Mouse (Mus musculus): Measurements from ENCODE around the gene Tmco3. TPM values are rescaled to one million over a fixed set of nuclear protein-coding genes. Genes with fewer than 3 reads are reported as not detected.

Gene Tmco3
- polyA plus RNA-seq, 2 experiments: 3.7 to 3.9 TPM

- TF ChIP-seq EP300 (IDR thresholded peaks at IDR 0.05; ENCODE audit: low read depth): no peak
- no peak for TF ChIP-seq CTCF (IDR thresholded peaks at IDR 0.05; ENCODE audit: low read depth)
- Histone ChIP-seq H3K27ac (peak within 1 kb of the TSS; percentile 69), H3K4me2 (ENCODE audit: low read depth) (peak within 1 kb of the TSS; percentile 87), H3K9ac (replicated peaks) (peak within 1 kb of the TSS; percentile 98), H3K27me3 (ENCODE audit: control insufficient read depth, insufficient read depth, low read length) (no peaks in the 10 kb centered on the region), H3K4me1 (replicated peaks; ENCODE audit: control insufficient read depth in 2 of 2, insufficient read depth in 2 of 2, low read length in 1 of 2) (peaks cover 14 to 32% of the 10 kb centered on the region in 2 experiments), H3K9me3 (ENCODE audit: control insufficient read depth, low read length) (no peaks in the 10 kb centered on the region), H3K36me3 (replicated peaks; ENCODE audit: control insufficient read depth, insufficient read depth, low read depth) (peaks cover 21% of the 10 kb centered on the region), H3K4me3 (ENCODE audit: insufficient read depth in 1 of 2, low read depth in 2 of 2, low read length in 2 of 2) (peak within 1 kb of the TSS; percentile 72 to 91)
- ATAC-seq (ENCODE audit: insufficient read depth) (peak; percentile 93), DNase-seq (ENCODE audit: low read depth in 3 of 3, low spot score in 3 of 3) (peak; percentile 80 to 84 (median 81))
- WGBS (ENCODE audit: insufficient replicate concordance): 1% methylated on average over 54 of the region's 72 CpGs
Observed at GRCm38 (mm10) chr8:13338255-13338860, 50.4 kb downstream of the Tmco3 start, which contains the start of gene Tfdp1. Tfdp1 (plus strand) TSS chr8:13338751.

- H3K27me3 ChIP-seq (ENCODE audit: control insufficient read depth, insufficient read depth, low read length): no peaks in the 10 kb centered on the region
- H3K4me3 ChIP-seq (ENCODE audit: insufficient read depth in 1 of 2, low read depth in 2 of 2, low read length in 2 of 2): peak overlapping the region; percentile 72 to 91
- H3K27ac ChIP-seq: peak overlapping the region; percentile 69
- H3K36me3 ChIP-seq (replicated peaks; ENCODE audit: control insufficient read depth, insufficient read depth, low read depth): peaks cover 28% of the 10 kb centered on the region
- under 1% methylated on average over 69 of the region's 70 CpGs for WGBS (ENCODE audit: insufficient replicate concordance)
- no peaks in the 10 kb centered on the region for H3K9me3 ChIP-seq (ENCODE audit: control insufficient read depth, low read length)
- H3K4me2 ChIP-seq (ENCODE audit: low read depth): peak overlapping the region; percentile 87
- peaks cover 14 to 32% of the 10 kb centered on the region in 2 experiments for H3K4me1 ChIP-seq (replicated peaks; ENCODE audit: control insufficient read depth in 2 of 2, insufficient read depth in 2 of 2, low read length in 1 of 2)
- H3K9ac ChIP-seq (replicated peaks): peak overlapping the region; percentile 98
- ATAC-seq (ENCODE audit: insufficient read depth) (peak; percentile 52), DNase-seq (ENCODE audit: low read depth in 3 of 3, low spot score in 3 of 3) (no peak)
- TF ChIP-seq CTCF (IDR thresholded peaks at IDR 0.05; ENCODE audit: low read depth): no peak
- TF ChIP-seq EP300 (IDR thresholded peaks at IDR 0.05; ENCODE audit: low read depth): no peak
Observed at GRCm38 (mm10) chr8:13338901-13339645, 51.1 kb downstream of the Tmco3 start.

- WGBS (ENCODE audit: insufficient replicate concordance): 6% methylated on average over 11 of the region's 11 CpGs
- H3K4me2 ChIP-seq (ENCODE audit: low read depth): peak overlapping the region; percentile 87
- no peaks in the 10 kb centered on the region for H3K9me3 ChIP-seq (ENCODE audit: control insufficient read depth, low read length)
- peak overlapping the region; percentile 98 for H3K9ac ChIP-seq (replicated peaks)
- peaks cover 14 to 32% of the 10 kb centered on the region in 2 experiments for H3K4me1 ChIP-seq (replicated peaks; ENCODE audit: control insufficient read depth in 2 of 2, insufficient read depth in 2 of 2, low read length in 1 of 2)
- ATAC-seq (ENCODE audit: insufficient read depth): no peak
- TF ChIP-seq CTCF (IDR thresholded peaks at IDR 0.05; ENCODE audit: low read depth) (no peak), EP300 (IDR thresholded peaks at IDR 0.05; ENCODE audit: low read depth) (no peak)
- H3K27me3 ChIP-seq (ENCODE audit: control insufficient read depth, insufficient read depth, low read length): no peaks in the 10 kb centered on the region
- H3K4me3 ChIP-seq (ENCODE audit: insufficient read depth in 1 of 2, low read depth in 2 of 2, low read length in 2 of 2): peak overlapping the region; percentile 72 to 91
- no peak overlapping the region for H3K27ac ChIP-seq
- H3K36me3 ChIP-seq (replicated peaks; ENCODE audit: control insufficient read depth, insufficient read depth, low read depth): peaks cover 30% of the 10 kb centered on the region
- no peak for DNase-seq (ENCODE audit: low read depth in 3 of 3, low spot score in 3 of 3)
Observed at GRCm38 (mm10) chr8:13339646-13339990, 51.6 kb downstream of the Tmco3 start.

- 66% methylated on average over 8 of the region's 8 CpGs for WGBS (ENCODE audit: insufficient replicate concordance)
- Histone ChIP-seq H3K9ac (replicated peaks) (peak overlapping the region; percentile 98; the same call in 1 of the 2 replicates), H3K4me1 (replicated peaks; ENCODE audit: control insufficient read depth in 2 of 2, insufficient read depth in 2 of 2, low read length in 1 of 2) (peaks cover 14 to 32% of the 10 kb centered on the region in 2 experiments), H3K27me3 (ENCODE audit: control insufficient read depth, insufficient read depth, low read length) (no peaks in the 10 kb centered on the region), H3K4me2 (ENCODE audit: low read depth) (peak overlapping the region; percentile 87), H3K9me3 (ENCODE audit: control insufficient read depth, low read length) (no peaks in the 10 kb centered on the region), H3K27ac (no peak overlapping the region; the same call in 1 of the 2 replicates), H3K4me3 (ENCODE audit: insufficient read depth in 1 of 2, low read depth in 2 of 2, low read length in 2 of 2) (peak overlapping the region; percentile 26 to 91), H3K36me3 (replicated peaks; ENCODE audit: control insufficient read depth, insufficient read depth, low read depth) (peaks cover 30% of the 10 kb centered on the region)
- ATAC-seq (ENCODE audit: insufficient read depth) (no peak), DNase-seq (ENCODE audit: low read depth in 3 of 3, low spot score in 3 of 3) (no peak)
- no peak for TF ChIP-seq EP300 (IDR thresholded peaks at IDR 0.05; ENCODE audit: low read depth)
- no peak for TF ChIP-seq CTCF (IDR thresholded peaks at IDR 0.05; ENCODE audit: low read depth)
Observed at GRCm38 (mm10) chr8:13340650-13341049, 52.7 kb downstream of the Tmco3 start.

- DNase-seq (ENCODE audit: low read depth in 3 of 3, low spot score in 3 of 3) (no peak), ATAC-seq (ENCODE audit: insufficient read depth) (no peak)
- Histone ChIP-seq H3K36me3 (replicated peaks; ENCODE audit: control insufficient read depth, insufficient read depth, low read depth) (peaks cover 45% of the 10 kb centered on the region), H3K9me3 (ENCODE audit: control insufficient read depth, low read length) (no peaks in the 10 kb centered on the region), H3K9ac (replicated peaks) (no peak overlapping the region), H3K4me1 (replicated peaks; ENCODE audit: control insufficient read depth in 2 of 2, insufficient read depth in 2 of 2, low read length in 1 of 2) (peaks cover 14 to 32% of the 10 kb centered on the region in 2 experiments), H3K27ac (no peak overlapping the region), H3K27me3 (ENCODE audit: control insufficient read depth, insufficient read depth, low read length) (no peaks in the 10 kb centered on the region), H3K4me3 (ENCODE audit: insufficient read depth in 1 of 2, low read depth in 2 of 2, low read length in 2 of 2) (no peak overlapping the region), H3K4me2 (ENCODE audit: low read depth) (no peak overlapping the region)
- no peak for TF ChIP-seq CTCF (IDR thresholded peaks at IDR 0.05; ENCODE audit: low read depth)
- no peak for TF ChIP-seq EP300 (IDR thresholded peaks at IDR 0.05; ENCODE audit: low read depth)
- 16% methylated on average over 2 of the region's 2 CpGs for WGBS (ENCODE audit: insufficient replicate concordance)
Observed at GRCm38 (mm10) chr8:13342340-13342739, 54.4 kb downstream of the Tmco3 start.

Measured in liver, embryonic 14.5 days (tissue).